Comparison of ENCODE assay signal across 1 mouse cellular context in genomic region chr5:107513583-107513982, GRCm38 (mm10).
TF ChIP-seq lines count a peak whose summit lies in the region.

No protein-coding gene starts in this region.

TF ChIP-seq in MEL, 35 proteins besides CTCF, POLR2A, EP300 and RAD21 (continued from another document):
- TF ChIP-seq TCF12 (IDR thresholded peaks at IDR 0.05; ENCODE audit: low read depth, low read length) (peak; percentile 45; the same call in 1 of the 2 replicates), ZMIZ1 (IDR thresholded peaks at IDR 0.05; ENCODE audit: low read depth, low read length) (no peak), USF1 (IDR thresholded peaks at IDR 0.05; ENCODE audit: low read depth, low read length) (no peak), POLR2AphosphoS5 (IDR thresholded peaks at IDR 0.05; ENCODE audit: borderline replicate concordance, low read depth, low read length) (no peak)
